Mouse (Mus musculus) erythroid progenitor cell, adult 5-6 weeks (primary cell): ENCODE measurements around the gene Vmn2r1. TPM values are rescaled to one million over a fixed set of nuclear protein-coding genes. Genes with fewer than 3 reads are reported as not detected.

Source experiments
- ATAC-seq: replicated peaks from 2 replicates; pipeline ENCODE4 v1.8.0; 2016; ENCODE audit warnings: moderate number of reproducible peaks, mild to moderate bottlenecking, moderate TSS enrichment, inconsistent platforms; ENCODE audit not compliant: poor library complexity, low FRiP score, severe bottlenecking
- total RNA-seq, 2 experiments: library from RNA; stranded (forward) in 1 of 2; stranded (reverse) in 1 of 2; fragments of 150-400 nt in 1 of 2; fragments of 186-747, 209-891 nt in 1 of 2; gene quantifications; 2 replicates each; pipeline versions ENCODE4 v1.2.3 to v1.2.4; 2015 to 2017; ENCODE audit warnings: low replicate concordance in 2 of 2

The Vmn2r1 gene
- total RNA-seq (2015; ENCODE audit: low replicate concordance) (1.4 TPM in 1 of 2 replicates, not detected in the other), total RNA-seq (2017; ENCODE audit: low replicate concordance) (not detected in 2 replicates)

- ATAC-seq: no peak
These were observed at the start of gene Vmn2r1 for GRCm38 (mm10) chr3:64081247-64081646. Gene Vmn2r1, plus strand, starts transcription at chr3:64081547.

GRCm38 (mm10) chr3:64038136-64038841, 43.1 kb upstream of the Vmn2r1 start:
- no peak for ATAC-seq

- ATAC-seq: 0 out of 2 replicates have a peak, but pooled peaks have one; percentile 39
These were observed 41.2 kb upstream of the Vmn2r1 start for GRCm38 (mm10) chr3:64039818-64040784.

- ATAC-seq: no peak
These were observed 31.4 kb downstream of the Vmn2r1 start for GRCm38 (mm10) chr3:64112707-64113106.

- ATAC-seq: no peak
These were observed 32.2 kb downstream of the Vmn2r1 start for GRCm38 (mm10) chr3:64113352-64114046.

GRCm38 (mm10) chr3:64141878-64142508, 60.6 kb downstream of the Vmn2r1 start, which contains the start of gene Vmn2r2:
Gene Vmn2r2, minus strand, starts transcription at chr3:64141928.
- ATAC-seq: no peak

Other genes starting within 250 kb of the Vmn2r1 start
- not detected in 2 replicates for gene Plch1, start 182.1 kb upstream of the Vmn2r1 start, total RNA-seq (2015; ENCODE audit: low replicate concordance)
- gene Plch1, start 182.1 kb upstream of the Vmn2r1 start, total RNA-seq (2017; ENCODE audit: low replicate concordance): not detected in 2 replicates
- gene E130311K13Rik, start 152.1 kb upstream of the Vmn2r1 start, total RNA-seq (2015; ENCODE audit: low replicate concordance): 1.4 TPM in 1 of 2 replicates, not detected in the other
- gene E130311K13Rik, start 152.1 kb upstream of the Vmn2r1 start, total RNA-seq (2017; ENCODE audit: low replicate concordance): 0.77 TPM in 1 of 2 replicates, not detected in the other
- 5.9 and 9.7 TPM in 2 replicates for gene Slc33a1, start 116.8 kb upstream of the Vmn2r1 start, total RNA-seq (2015; ENCODE audit: low replicate concordance)
- gene Slc33a1, start 116.8 kb upstream of the Vmn2r1 start, total RNA-seq (2017; ENCODE audit: low replicate concordance): 4.2 and 6.3 TPM in 2 replicates
- gene Gmps, start 105.4 kb upstream of the Vmn2r1 start, total RNA-seq (2015; ENCODE audit: low replicate concordance): 12.3 and 13.4 TPM in 2 replicates
- gene Gmps, start 105.4 kb upstream of the Vmn2r1 start, total RNA-seq (2017; ENCODE audit: low replicate concordance): 13.8 and 15.9 TPM in 2 replicates
- gene Vmn2r2, start 60.4 kb downstream of the Vmn2r1 start, total RNA-seq (2015; ENCODE audit: low replicate concordance): not detected in 2 replicates
- gene Vmn2r2, start 60.4 kb downstream of the Vmn2r1 start, total RNA-seq (2017; ENCODE audit: low replicate concordance): not detected in 2 replicates
- gene Vmn2r3, start 208.2 kb downstream of the Vmn2r1 start, total RNA-seq (2015; ENCODE audit: low replicate concordance): not detected in 2 replicates
- gene Vmn2r3, start 208.2 kb downstream of the Vmn2r1 start, total RNA-seq (2017; ENCODE audit: low replicate concordance): not detected in 2 replicates